Mouse (Mus musculus): Measurements from ENCODE around the gene Smarcb1. TPM values are rescaled to one million over a fixed set of nuclear protein-coding genes. Genes with fewer than 3 reads are reported as not detected.
"Not testable (repeated sequence)": the region's sequence is repeated elsewhere in the genome, so short reads cannot be mapped to it uniquely, and the experiment has no call there.

The Smarcb1 gene
- polyA plus RNA-seq, 1 experiment from 2014 or later, result 236 TPM

- H3K36me3 ChIP-seq (replicated peaks; ENCODE audit: control insufficient read depth, insufficient read depth, low read depth, low read length), result peaks cover 7% of the 10 kb centered on the region
- no peak within 1 kb of the TSS for H3K27ac ChIP-seq (replicated peaks; ENCODE audit: low read depth, low read length)
- H3K4me3 ChIP-seq (ENCODE audit: low read depth, low read length), result peak within 1 kb of the TSS; percentile 33
- no peaks in the 10 kb centered on the region for H3K27me3 ChIP-seq (ENCODE audit: control insufficient read depth, insufficient read depth, low read length)
- H3K4me1 ChIP-seq (ENCODE audit: control insufficient read depth, insufficient read depth, low read length), result peaks cover 6% of the 10 kb centered on the region
- 2% methylated on average over 46 of the region's 51 CpGs for WGBS
- DNase-seq (ENCODE audit: low spot score), result peak; percentile 97
- peak within 1 kb of the TSS; percentile 62 for H3K4me2 ChIP-seq (ENCODE audit: low read depth, low read length)
- H3K9me3 ChIP-seq (replicated peaks; ENCODE audit: control insufficient read depth, low read length), result no peaks in the 10 kb centered on the region
- ATAC-seq (replicated peaks; ENCODE audit: insufficient number of reproducible peaks, low FRiP score, low TSS enrichment, low read depth), result peak; percentile 98
- peak within 1 kb of the TSS; percentile 47 for H3K9ac ChIP-seq (replicated peaks; ENCODE audit: low read length)
These were observed 28.2 kb downstream of the Smarcb1 start, which contains the start of gene Derl3 for GRCm38 (mm10) chr10:75893089-75893750. TSS of gene Derl3 (plus strand) at chr10:75893413.

DNA sequence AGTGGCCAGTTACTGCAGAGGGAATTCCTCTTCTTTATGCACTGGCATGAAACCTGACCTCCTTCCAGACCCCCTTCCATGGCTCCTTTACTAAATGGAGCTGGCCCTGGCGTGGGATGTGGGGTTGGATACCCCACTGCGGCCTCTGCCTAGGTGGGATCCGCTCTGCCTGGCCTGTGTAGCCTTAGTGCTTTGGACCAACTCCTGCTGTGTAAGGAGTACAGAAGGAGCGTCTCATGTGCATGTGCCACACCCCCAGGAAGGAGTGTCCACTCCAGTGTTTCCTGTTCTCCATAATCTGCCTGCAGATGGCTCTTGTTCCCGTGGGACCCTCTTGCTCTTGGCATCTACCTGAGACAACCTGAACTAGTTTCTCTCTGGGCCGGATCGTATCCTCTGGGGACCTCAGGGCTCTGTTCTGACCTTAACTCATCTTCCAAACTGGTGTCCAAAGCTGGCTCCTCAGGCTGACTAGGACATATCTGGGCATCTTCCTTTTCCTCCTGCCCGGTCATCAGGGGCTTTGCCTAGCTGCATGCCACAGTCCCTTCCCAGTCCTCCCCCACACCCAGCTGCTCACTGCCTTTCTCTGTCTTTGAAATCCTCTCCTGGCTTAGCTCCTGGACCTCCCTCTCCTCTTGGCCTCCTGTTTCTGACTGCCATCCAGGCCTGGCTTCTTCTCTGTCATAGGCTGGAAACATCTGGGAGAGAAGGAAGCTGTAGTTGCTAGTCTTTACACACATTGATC, 31.8 kb downstream of the Smarcb1 start:
- no peak for ATAC-seq (replicated peaks; ENCODE audit: insufficient number of reproducible peaks, low FRiP score, low TSS enrichment, low read depth)
- Histone ChIP-seq H3K4me3 (ENCODE audit: low read depth, low read length) (no peak overlapping the region), H3K9me3 (replicated peaks; ENCODE audit: control insufficient read depth, low read length) (no peaks in the 10 kb centered on the region), H3K4me1 (ENCODE audit: control insufficient read depth, insufficient read depth, low read length) (peaks cover 6% of the 10 kb centered on the region), H3K27ac (replicated peaks; ENCODE audit: low read depth, low read length) (no peak overlapping the region), H3K9ac (replicated peaks; ENCODE audit: low read length) (no peak overlapping the region; the same call in 1 of the 2 replicates), H3K4me2 (ENCODE audit: low read depth, low read length) (no peak overlapping the region), H3K36me3 (replicated peaks; ENCODE audit: control insufficient read depth, insufficient read depth, low read depth, low read length) (no peaks in the 10 kb centered on the region), H3K27me3 (ENCODE audit: control insufficient read depth, insufficient read depth, low read length) (no peaks in the 10 kb centered on the region)
- no peak for DNase-seq (ENCODE audit: low spot score)
- 43% methylated on average over 8 of the region's 8 CpGs for WGBS

GRCm38 (mm10) chr10:75887504-75887903, 33.9 kb downstream of the Smarcb1 start:
- H3K9me3 ChIP-seq (replicated peaks; ENCODE audit: control insufficient read depth, low read length); H3K27ac ChIP-seq (replicated peaks; ENCODE audit: low read depth, low read length); H3K4me2 ChIP-seq (ENCODE audit: low read depth, low read length); H3K36me3 ChIP-seq (replicated peaks; ENCODE audit: control insufficient read depth, insufficient read depth, low read depth, low read length); ATAC-seq (replicated peaks; ENCODE audit: insufficient number of reproducible peaks, low FRiP score, low TSS enrichment, low read depth); H3K4me3 ChIP-seq (ENCODE audit: low read depth, low read length); H3K9ac ChIP-seq (replicated peaks; ENCODE audit: low read length); H3K27me3 ChIP-seq (ENCODE audit: control insufficient read depth, insufficient read depth, low read length); DNase-seq (ENCODE audit: low spot score); H3K4me1 ChIP-seq (ENCODE audit: control insufficient read depth, insufficient read depth, low read length): not testable (repeated sequence)
- WGBS, result 87% methylated on average over 4 of the region's 5 CpGs

DNA sequence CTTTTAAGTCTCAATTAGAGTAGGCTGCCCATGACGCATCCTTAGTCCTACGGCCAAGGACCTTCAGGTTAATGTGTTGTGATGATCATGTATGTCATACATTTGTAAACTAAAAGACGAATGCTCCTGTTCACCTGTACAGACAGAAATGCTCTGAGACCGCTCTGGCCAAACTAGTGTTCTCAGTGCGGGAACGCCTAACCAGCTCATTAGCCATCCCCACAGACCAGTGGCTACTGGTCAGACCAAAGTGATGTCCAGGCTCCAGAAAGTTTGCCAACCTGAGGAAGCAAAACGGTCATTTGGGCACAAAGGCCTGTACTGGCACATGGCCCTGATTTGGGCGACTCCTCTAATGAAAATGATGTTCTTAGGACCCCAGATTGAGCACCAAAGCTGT, 36.7 kb downstream of the Smarcb1 start:
- Histone ChIP-seq H3K36me3 (replicated peaks; ENCODE audit: control insufficient read depth, insufficient read depth, low read depth, low read length) (no peaks in the 10 kb centered on the region), H3K4me2 (ENCODE audit: low read depth, low read length) (no peak overlapping the region), H3K27ac (replicated peaks; ENCODE audit: low read depth, low read length) (no peak overlapping the region), H3K4me1 (ENCODE audit: control insufficient read depth, insufficient read depth, low read length) (peaks cover 6% of the 10 kb centered on the region), H3K27me3 (ENCODE audit: control insufficient read depth, insufficient read depth, low read length) (no peaks in the 10 kb centered on the region), H3K4me3 (ENCODE audit: low read depth, low read length) (no peak overlapping the region), H3K9me3 (replicated peaks; ENCODE audit: control insufficient read depth, low read length) (no peaks in the 10 kb centered on the region), H3K9ac (replicated peaks; ENCODE audit: low read length) (no peak overlapping the region)
- no peak for ATAC-seq (replicated peaks; ENCODE audit: insufficient number of reproducible peaks, low FRiP score, low TSS enrichment, low read depth)
- WGBS, result 93% methylated on average over 8 of the region's 8 CpGs
- no peak for DNase-seq (ENCODE audit: low spot score)

DNA sequence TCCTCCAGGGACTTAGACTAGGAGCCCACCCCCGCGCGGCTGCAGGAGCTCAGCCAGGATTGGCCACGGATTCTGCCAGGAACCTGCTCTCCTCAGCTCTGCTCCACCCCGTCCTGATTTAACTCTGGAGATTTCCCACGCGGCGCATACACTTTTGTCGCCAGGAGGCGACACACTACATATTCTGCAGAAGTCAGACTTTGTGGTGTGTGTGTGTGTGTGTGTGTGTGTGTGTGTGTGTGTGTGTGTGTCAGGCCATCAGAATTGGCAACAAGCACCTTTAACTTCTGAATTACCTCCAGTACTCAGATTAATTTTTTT, 38.2 kb downstream of the Smarcb1 start:
- no peaks in the 10 kb centered on the region for H3K27me3 ChIP-seq (ENCODE audit: control insufficient read depth, insufficient read depth, low read length)
- no peak overlapping the region for H3K4me2 ChIP-seq (ENCODE audit: low read depth, low read length)
- no peak overlapping the region for H3K4me3 ChIP-seq (ENCODE audit: low read depth, low read length)
- H3K9ac ChIP-seq (replicated peaks; ENCODE audit: low read length), result no peak overlapping the region; the same call in 1 of the 2 replicates
- no peaks in the 10 kb centered on the region for H3K9me3 ChIP-seq (replicated peaks; ENCODE audit: control insufficient read depth, low read length)
- ATAC-seq (replicated peaks; ENCODE audit: insufficient number of reproducible peaks, low FRiP score, low TSS enrichment, low read depth), result peak; percentile 76
- H3K4me1 ChIP-seq (ENCODE audit: control insufficient read depth, insufficient read depth, low read length), result no peaks in the 10 kb centered on the region; the same call in 1 of the 2 replicates
- WGBS, result under 1% methylated on average over 10 of the region's 10 CpGs
- H3K36me3 ChIP-seq (replicated peaks; ENCODE audit: control insufficient read depth, insufficient read depth, low read depth, low read length), result no peaks in the 10 kb centered on the region
- no peak overlapping the region for H3K27ac ChIP-seq (replicated peaks; ENCODE audit: low read depth, low read length)
- peak; percentile 83 for DNase-seq (ENCODE audit: low spot score)

GRCm38 (mm10) chr10:75882433-75883231, 38.8 kb downstream of the Smarcb1 start:
- no peak overlapping the region for H3K4me3 ChIP-seq (ENCODE audit: low read depth, low read length)
- ATAC-seq (replicated peaks; ENCODE audit: insufficient number of reproducible peaks, low FRiP score, low TSS enrichment, low read depth), result peak; percentile 66
- H3K27me3 ChIP-seq (ENCODE audit: control insufficient read depth, insufficient read depth, low read length), result no peaks in the 10 kb centered on the region
- 0 out of 2 replicates have a peak overlapping the region, but pooled peaks have one; percentile 28 for H3K27ac ChIP-seq (replicated peaks; ENCODE audit: low read depth, low read length)
- H3K9ac ChIP-seq (replicated peaks; ENCODE audit: low read length), result no peak overlapping the region; the same call in 1 of the 2 replicates
- H3K4me1 ChIP-seq (ENCODE audit: control insufficient read depth, insufficient read depth, low read length), result no peaks in the 10 kb centered on the region; the same call in 1 of the 2 replicates
- whole genome bisulfite sequencing, result 4% methylated on average over 15 of the region's 15 CpGs
- H3K4me2 ChIP-seq (ENCODE audit: low read depth, low read length), result no peak overlapping the region
- H3K9me3 ChIP-seq (replicated peaks; ENCODE audit: control insufficient read depth, low read length), result no peaks in the 10 kb centered on the region
- no peaks in the 10 kb centered on the region for H3K36me3 ChIP-seq (replicated peaks; ENCODE audit: control insufficient read depth, insufficient read depth, low read depth, low read length)
- peak; percentile 69 for DNase-seq (ENCODE audit: low spot score)

- DNase-seq (ENCODE audit: low spot score), result no peak
- H3K9me3 ChIP-seq (replicated peaks; ENCODE audit: control insufficient read depth, low read length), result no peaks in the 10 kb centered on the region
- H3K4me3 ChIP-seq (ENCODE audit: low read depth, low read length), result no peak overlapping the region
- no peaks in the 10 kb centered on the region; the same call in 1 of the 2 replicates for H3K4me1 ChIP-seq (ENCODE audit: control insufficient read depth, insufficient read depth, low read length)
- peak; percentile 25; the same call in 1 of the 2 replicates for ATAC-seq (replicated peaks; ENCODE audit: insufficient number of reproducible peaks, low FRiP score, low TSS enrichment, low read depth)
- no peaks in the 10 kb centered on the region for H3K27me3 ChIP-seq (ENCODE audit: control insufficient read depth, insufficient read depth, low read length)
- no peak overlapping the region for H3K4me2 ChIP-seq (ENCODE audit: low read depth, low read length)
- no peak overlapping the region; the same call in 1 of the 2 replicates for H3K9ac ChIP-seq (replicated peaks; ENCODE audit: low read length)
- peak overlapping the region; percentile 28; the same call in 1 of the 2 replicates for H3K27ac ChIP-seq (replicated peaks; ENCODE audit: low read depth, low read length)
- 10% methylated on average over 20 of the region's 20 CpGs for WGBS
- H3K36me3 ChIP-seq (replicated peaks; ENCODE audit: control insufficient read depth, insufficient read depth, low read depth, low read length), result no peaks in the 10 kb centered on the region
These were observed 39.6 kb downstream of the Smarcb1 start for GRCm38 (mm10) chr10:75881578-75882432.

Data from embryonic facial prominence, embryonic 11.5 days (tissue).